Mouse (Mus musculus): ENCODE results near the gene Pitpnm2. TPM values are rescaled to one million over a fixed set of nuclear protein-coding genes. Genes with fewer than 3 reads are reported as not detected.
"Not testable (repeated sequence)": the region's sequence is repeated elsewhere in the genome, so short reads cannot be mapped to it uniquely, and the experiment has no call there.

Pitpnm2 gene
- polyA plus RNA-seq (2016; fragmentation: Nextera tagmentation; extraction: Ambion mirVana): 2.9 and 4.0 TPM in 2 replicates

- Histone ChIP-seq H3K36me3 (peaks cover 32% of the 10 kb centered on the region), H3K27me3 (ENCODE audit: low read depth, poor library complexity, severe bottlenecking) (peaks cover 7% of the 10 kb centered on the region), H3K27ac (replicated peaks) (peak within 1 kb of the TSS; percentile 89), H3K4me3 (peak within 1 kb of the TSS; percentile 78), H3K9me3 (replicated peaks) (no peaks in the 10 kb centered on the region), H3K4me1 (peaks cover 40% of the 10 kb centered on the region)
- 1% methylated on average over 85 of the region's 90 CpGs for WGBS
- DNase-seq (ENCODE audit: low spot score): peak; percentile 63
Measured at GRCm38 (mm10) chr5:124249614-124250591, at the start of gene Pitpnm2. TSS of gene Pitpnm2 (minus strand) at chr5:124249760.

GRCm38 (mm10) chr5:124299307-124299706, 49.7 kb upstream of the Pitpnm2 start:
- H3K36me3 ChIP-seq: peaks cover 87% of the 10 kb centered on the region
- H3K27me3 ChIP-seq (ENCODE audit: low read depth, poor library complexity, severe bottlenecking); H3K9me3 ChIP-seq (replicated peaks); DNase-seq (ENCODE audit: low spot score); H3K4me3 ChIP-seq; H3K27ac ChIP-seq (replicated peaks); H3K4me1 ChIP-seq: not testable (repeated sequence)
- WGBS: 71% methylated on average over 4 of the region's 4 CpGs

GRCm38 (mm10) chr5:124296475-124296874, 46.9 kb upstream of the Pitpnm2 start:
- Histone ChIP-seq H3K27ac (replicated peaks) (no peak overlapping the region), H3K4me3 (no peak overlapping the region), H3K9me3 (replicated peaks) (no peaks in the 10 kb centered on the region), H3K4me1 (no peaks in the 10 kb centered on the region), H3K36me3 (peaks cover 94% of the 10 kb centered on the region), H3K27me3 (ENCODE audit: low read depth, poor library complexity, severe bottlenecking) (no peaks in the 10 kb centered on the region)
- WGBS: 97% methylated on average over 4 of the region's 4 CpGs
- no peak for DNase-seq (ENCODE audit: low spot score)

- no peaks in the 10 kb centered on the region for H3K27me3 ChIP-seq (ENCODE audit: low read depth, poor library complexity, severe bottlenecking)
- H3K36me3 ChIP-seq: peaks cover 96% of the 10 kb centered on the region
- DNase-seq (ENCODE audit: low spot score): no peak
- H3K27ac ChIP-seq (replicated peaks): no peak overlapping the region
- H3K9me3 ChIP-seq (replicated peaks): no peaks in the 10 kb centered on the region
- H3K4me3 ChIP-seq: no peak overlapping the region
- WGBS: 97% methylated on average over 5 of the region's 5 CpGs
- no peaks in the 10 kb centered on the region for H3K4me1 ChIP-seq
Measured at GRCm38 (mm10) chr5:124293967-124294366, 44.4 kb upstream of the Pitpnm2 start.

GRCm38 (mm10) chr5:124290216-124290615, 40.7 kb upstream of the Pitpnm2 start:
- Histone ChIP-seq H3K4me3 (no peak overlapping the region), H3K4me1 (no peaks in the 10 kb centered on the region), H3K36me3 (peaks cover 96% of the 10 kb centered on the region), H3K27me3 (ENCODE audit: low read depth, poor library complexity, severe bottlenecking) (no peaks in the 10 kb centered on the region), H3K27ac (replicated peaks) (no peak overlapping the region), H3K9me3 (replicated peaks) (0 out of 2 replicates have a peak, but pooled peaks cover 8% of the 10 kb centered on the region)
- 91% methylated on average over 4 of the region's 4 CpGs for WGBS
- no peak for DNase-seq (ENCODE audit: low spot score)

- H3K36me3 ChIP-seq: peaks cover 95% of the 10 kb centered on the region
- no peak overlapping the region for H3K27ac ChIP-seq (replicated peaks)
- WGBS: 96% methylated on average over 6 of the region's 6 CpGs
- no peaks in the 10 kb centered on the region for H3K27me3 ChIP-seq (ENCODE audit: low read depth, poor library complexity, severe bottlenecking)
- no peak overlapping the region for H3K4me3 ChIP-seq
- no peaks in the 10 kb centered on the region for H3K4me1 ChIP-seq
- H3K9me3 ChIP-seq (replicated peaks): 0 out of 2 replicates have a peak, but pooled peaks cover 8% of the 10 kb centered on the region
- DNase-seq (ENCODE audit: low spot score): no peak
Measured at GRCm38 (mm10) chr5:124287616-124288247, 38.2 kb upstream of the Pitpnm2 start.

GRCm38 (mm10) chr5:124284330-124284729, 34.8 kb upstream of the Pitpnm2 start:
- H3K9me3 ChIP-seq (replicated peaks): 0 out of 2 replicates have a peak, but pooled peaks cover 8% of the 10 kb centered on the region
- H3K4me1 ChIP-seq: no peaks in the 10 kb centered on the region
- H3K27ac ChIP-seq (replicated peaks): no peak overlapping the region
- WGBS: 77% methylated on average over 3 of the region's 3 CpGs
- peaks cover 95% of the 10 kb centered on the region for H3K36me3 ChIP-seq
- H3K27me3 ChIP-seq (ENCODE audit: low read depth, poor library complexity, severe bottlenecking): no peaks in the 10 kb centered on the region
- DNase-seq (ENCODE audit: low spot score): no peak
- H3K4me3 ChIP-seq: no peak overlapping the region

GRCm38 (mm10) chr5:124282854-124283253, 33.3 kb upstream of the Pitpnm2 start:
- Histone ChIP-seq H3K36me3 (peaks cover 95% of the 10 kb centered on the region), H3K27ac (replicated peaks) (no peak overlapping the region), H3K4me1 (no peaks in the 10 kb centered on the region), H3K27me3 (ENCODE audit: low read depth, poor library complexity, severe bottlenecking) (no peaks in the 10 kb centered on the region), H3K9me3 (replicated peaks) (0 out of 2 replicates have a peak, but pooled peaks cover 2% of the 10 kb centered on the region), H3K4me3 (no peak overlapping the region)
- 87% methylated on average over 2 of the region's 2 CpGs for WGBS
- no peak for DNase-seq (ENCODE audit: low spot score)

- Histone ChIP-seq H3K4me1 (peaks cover 9% of the 10 kb centered on the region; the same call in 1 of the 2 replicates), H3K36me3 (peaks cover 77% of the 10 kb centered on the region), H3K9me3 (replicated peaks) (no peaks in the 10 kb centered on the region), H3K4me3 (no peak overlapping the region), H3K27me3 (ENCODE audit: low read depth, poor library complexity, severe bottlenecking) (no peaks in the 10 kb centered on the region), H3K27ac (replicated peaks) (no peak overlapping the region)
- 92% methylated on average over 5 of the region's 5 CpGs for WGBS
- DNase-seq (ENCODE audit: low spot score): no peak
Measured at GRCm38 (mm10) chr5:124270226-124270625, 20.7 kb upstream of the Pitpnm2 start.

GRCm38 (mm10) chr5:124269661-124270060, 20.1 kb upstream of the Pitpnm2 start:
- Histone ChIP-seq H3K4me1 (peaks cover 9% of the 10 kb centered on the region; the same call in 1 of the 2 replicates), H3K36me3 (peaks cover 77% of the 10 kb centered on the region), H3K4me3 (no peak overlapping the region), H3K27me3 (ENCODE audit: low read depth, poor library complexity, severe bottlenecking) (no peaks in the 10 kb centered on the region), H3K9me3 (replicated peaks) (no peaks in the 10 kb centered on the region), H3K27ac (replicated peaks) (no peak overlapping the region)
- 88% methylated on average over 11 of the region's 11 CpGs for WGBS
- no peak for DNase-seq (ENCODE audit: low spot score)

- H3K36me3 ChIP-seq: peaks cover 86% of the 10 kb centered on the region
- no peak for DNase-seq (ENCODE audit: low spot score)
- WGBS: 90% methylated on average over 6 of the region's 6 CpGs
Measured at GRCm38 (mm10) chr5:124267652-124268051, 18.1 kb upstream of the Pitpnm2 start.

GRCm38 (mm10) chr5:124266821-124267220, 17.3 kb upstream of the Pitpnm2 start:
- Histone ChIP-seq H3K36me3 (peaks cover 88% of the 10 kb centered on the region), H3K4me1 (peaks cover 9% of the 10 kb centered on the region; the same call in 1 of the 2 replicates), H3K27ac (replicated peaks) (no peak overlapping the region), H3K9me3 (replicated peaks) (no peaks in the 10 kb centered on the region), H3K4me3 (no peak overlapping the region), H3K27me3 (ENCODE audit: low read depth, poor library complexity, severe bottlenecking) (no peaks in the 10 kb centered on the region)
- WGBS: 93% methylated on average over 6 of the region's 6 CpGs
- no peak for DNase-seq (ENCODE audit: low spot score)

More at GRCm38 (mm10) chr5:124267652-124268051, 18.1 kb upstream of the Pitpnm2 start:
- Histone ChIP-seq H3K27me3 (ENCODE audit: low read depth, poor library complexity, severe bottlenecking) (no peaks in the 10 kb centered on the region), H3K4me3 (no peak overlapping the region), H3K4me1 (peaks cover 9% of the 10 kb centered on the region; the same call in 1 of the 2 replicates), H3K9me3 (replicated peaks) (no peaks in the 10 kb centered on the region), H3K27ac (replicated peaks) (no peak overlapping the region)
